Comparison of ENCODE assay signal across 12 mouse cellular contexts in the genomic region with DNA sequence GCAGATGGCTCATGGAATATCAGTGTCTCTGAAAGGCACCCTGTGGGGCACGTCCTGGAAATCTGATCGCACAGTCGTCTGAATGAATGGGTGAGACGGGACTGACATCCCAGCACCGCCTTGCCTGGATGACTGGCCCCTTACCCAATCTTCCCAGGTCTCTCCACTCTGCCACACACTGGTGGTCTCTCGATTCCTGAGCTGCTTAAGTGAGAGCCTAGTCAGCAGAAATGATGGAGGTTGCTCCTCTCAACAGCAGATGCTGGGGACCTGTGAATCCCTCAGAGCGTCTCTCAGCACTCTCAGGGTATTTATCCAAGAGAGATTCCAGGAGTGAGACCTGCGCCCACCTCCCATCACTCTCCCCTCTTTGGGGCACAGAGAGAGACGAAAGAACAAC. TPM values are rescaled to one million over a fixed set of nuclear protein-coding genes. Genes with fewer than 3 reads are reported as not detected.
DNase-seq lines count a peak whose midpoint lies in the region; ATAC-seq and TF ChIP-seq lines count a peak whose summit lies in the region.
"Had no signal": no experiment of that assay in that cellular context is flagged by ENCODE, and none has a peak within 500 bp of the region (broad histone marks: within the 10 kb centered on the region; RNA-seq: fewer than 3 reads in every experiment).

No protein-coding gene starts in this region.

- ATAC-seq in heart, embryonic 12.5 days (ENCODE audit: insufficient number of reproducible peaks, low FRiP score), result no peak
- no peak for ATAC-seq in liver, embryonic 12.5 days

- H3K27ac ChIP-seq in heart, embryonic 12.5 days (ENCODE audit: poor library complexity, severe bottlenecking), result peak overlapping the region; percentile 61
- H3K27ac ChIP-seq in hindbrain, embryonic 10.5 days, result peak overlapping the region; percentile 76
- peak overlapping the region; percentile 31 for H3K27ac ChIP-seq in liver, embryonic 12.5 days
- H3K27ac ChIP-seq: embryonic facial prominence, embryonic 13.5 days; gastrocnemius, adult 2 months had no signal

- no peak for DNase-seq in heart, adult 9 months (ENCODE audit: low spot score in 2 of 2)
- DNase-seq in hindbrain, embryonic 10.5 days (ENCODE audit: low spot score), result peak; percentile 22
- no peak for DNase-seq in urinary bladder, postnatal 4 days (ENCODE audit: low spot score in 2 of 2)
- DNase-seq in ovary, postnatal 36 days (ENCODE audit: low spot score), result no peak
- DNase-seq in thymus, postnatal 25 days, result no peak
- DNase-seq: gastrocnemius, adult 2 months; heart, postnatal 4 days; kidney, postnatal 36 days had no signal

- no peak for TF ChIP-seq CTCF in E14TG2a.4 (conservative IDR thresholded peaks at IDR 0.05; ENCODE audit: low read length)

- peaks cover 23% of the 10 kb centered on the region for H3K4me1 ChIP-seq in heart, embryonic 12.5 days (replicated peaks)
- H3K4me1 ChIP-seq in E14TG2a.4 (replicated peaks; ENCODE audit: low read depth, low read length), result peaks cover 64% of the 10 kb centered on the region
- peaks cover 34% of the 10 kb centered on the region for H3K4me1 ChIP-seq in hindbrain, embryonic 10.5 days (replicated peaks)
- H3K4me1 ChIP-seq in liver, embryonic 12.5 days, result peaks cover 12% of the 10 kb centered on the region

- H3K9ac ChIP-seq in heart, embryonic 12.5 days, result no peak overlapping the region
- H3K9ac ChIP-seq in liver, embryonic 12.5 days, result no peak overlapping the region
- H3K9ac ChIP-seq: embryonic facial prominence, embryonic 13.5 days had no signal

- H3K27me3 ChIP-seq in heart, embryonic 12.5 days (replicated peaks), result no peaks in the 10 kb centered on the region
- peaks cover 11% of the 10 kb centered on the region for H3K27me3 ChIP-seq in E14TG2a.4 (ENCODE audit: insufficient read depth, low read length)
- H3K27me3 ChIP-seq in hindbrain, embryonic 10.5 days (ENCODE audit: insufficient read depth, poor library complexity, severe bottlenecking), result no peaks in the 10 kb centered on the region
- H3K27me3 ChIP-seq in liver, embryonic 12.5 days (replicated peaks), result no peaks in the 10 kb centered on the region
- H3K27me3 ChIP-seq: embryonic facial prominence, embryonic 13.5 days had no signal

- no peaks in the 10 kb centered on the region for H3K9me3 ChIP-seq in heart, embryonic 12.5 days (replicated peaks)
- no peaks in the 10 kb centered on the region for H3K9me3 ChIP-seq in E14TG2a.4 (ENCODE audit: low read length)
- H3K9me3 ChIP-seq in hindbrain, embryonic 10.5 days, result no peaks in the 10 kb centered on the region
- H3K9me3 ChIP-seq in liver, embryonic 12.5 days (replicated peaks), result no peaks in the 10 kb centered on the region
- H3K9me3 ChIP-seq: embryonic facial prominence, embryonic 13.5 days had no signal

- 33% methylated on average over 9 of the region's 9 CpGs for WGBS in heart, embryonic 12.5 days
- 18% methylated on average over 9 of the region's 9 CpGs for WGBS in hindbrain, embryonic 10.5 days
- 53% methylated on average over 9 of the region's 9 CpGs for WGBS in liver, embryonic 12.5 days (ENCODE audit: insufficient replicate concordance)

- H3K4me2 ChIP-seq in heart, embryonic 12.5 days, result peak overlapping the region; percentile 23
- H3K4me2 ChIP-seq in liver, embryonic 12.5 days, result no peak overlapping the region
- H3K4me2 ChIP-seq: embryonic facial prominence, embryonic 13.5 days had no signal

- no peaks in the 10 kb centered on the region for H3K36me3 ChIP-seq in heart, embryonic 12.5 days
- no peaks in the 10 kb centered on the region for H3K36me3 ChIP-seq in E14TG2a.4 (ENCODE audit: insufficient read depth, low read length)
- H3K36me3 ChIP-seq in hindbrain, embryonic 10.5 days, result no peaks in the 10 kb centered on the region
- H3K36me3 ChIP-seq in liver, embryonic 12.5 days, result no peaks in the 10 kb centered on the region
- H3K36me3 ChIP-seq: embryonic facial prominence, embryonic 13.5 days had no signal

- H3K4me3 ChIP-seq in heart, embryonic 12.5 days, result no peak overlapping the region
- peak overlapping the region; percentile 41 for H3K4me3 ChIP-seq in E14TG2a.4 (replicated peaks; ENCODE audit: low read length)
- H3K4me3 ChIP-seq in hindbrain, embryonic 10.5 days, result no peak overlapping the region
- no peak overlapping the region for H3K4me3 ChIP-seq in liver, embryonic 12.5 days
- H3K4me3 ChIP-seq: embryonic facial prominence, embryonic 13.5 days; gastrocnemius, adult 2 months had no signal

RNA-seq across cellular contexts. Expression of a gene that starts 36.8 kb away (rescaled TPM):
- 18.2 and 19.2 TPM in 2 replicates for polyA plus RNA-seq in heart, embryonic 12.5 days (2016; fragmentation: Nextera tagmentation; extraction: Ambion mirVana)
- 22.9 and 27.7 TPM in 2 replicates for polyA plus RNA-seq in hindbrain, embryonic 10.5 days (2016; fragmentation: Nextera tagmentation; extraction: Ambion mirVana)
- polyA plus RNA-seq in liver, embryonic 12.5 days (2016; fragmentation: Nextera tagmentation; extraction: Ambion mirVana), result 11.9 and 12.3 TPM in 2 replicates
